Mouse (Mus musculus): Measurements from ENCODE around the gene Nsd1. TPM values are rescaled to one million over a fixed set of nuclear protein-coding genes. Genes with fewer than 3 reads are reported as not detected.

Gene Nsd1
- total RNA-seq, 2 experiments from 2014 or later = 125 to 131 TPM

DNA sequence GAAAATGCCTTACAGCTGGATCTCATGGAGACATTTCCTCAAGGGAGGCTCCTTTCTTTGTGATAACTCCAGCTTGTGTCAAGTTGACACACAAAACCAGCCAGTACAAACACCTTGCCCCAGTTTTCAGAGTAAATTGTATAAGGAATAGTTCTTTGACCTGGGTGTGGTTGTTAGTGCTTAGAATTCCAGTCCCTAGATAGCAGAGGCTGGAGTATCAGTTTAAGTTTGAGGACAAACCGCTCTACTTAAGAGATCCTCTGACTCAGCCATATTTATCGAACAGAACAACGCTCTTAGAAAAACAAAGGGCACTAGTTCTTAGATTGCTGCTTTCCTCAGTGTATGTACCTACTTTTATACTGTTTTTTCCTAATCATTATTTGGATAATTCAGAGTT, 33.6 kb downstream of the Nsd1 start:
- H3K4me3 ChIP-seq = no peak overlapping the region
- no peak for TF ChIP-seq CTCF (conservative IDR thresholded peaks at IDR 0.05)
- no peak overlapping the region for H3K27ac ChIP-seq
- no peak for DNase-seq (ENCODE audit: low spot score in 2 of 2)

DNA sequence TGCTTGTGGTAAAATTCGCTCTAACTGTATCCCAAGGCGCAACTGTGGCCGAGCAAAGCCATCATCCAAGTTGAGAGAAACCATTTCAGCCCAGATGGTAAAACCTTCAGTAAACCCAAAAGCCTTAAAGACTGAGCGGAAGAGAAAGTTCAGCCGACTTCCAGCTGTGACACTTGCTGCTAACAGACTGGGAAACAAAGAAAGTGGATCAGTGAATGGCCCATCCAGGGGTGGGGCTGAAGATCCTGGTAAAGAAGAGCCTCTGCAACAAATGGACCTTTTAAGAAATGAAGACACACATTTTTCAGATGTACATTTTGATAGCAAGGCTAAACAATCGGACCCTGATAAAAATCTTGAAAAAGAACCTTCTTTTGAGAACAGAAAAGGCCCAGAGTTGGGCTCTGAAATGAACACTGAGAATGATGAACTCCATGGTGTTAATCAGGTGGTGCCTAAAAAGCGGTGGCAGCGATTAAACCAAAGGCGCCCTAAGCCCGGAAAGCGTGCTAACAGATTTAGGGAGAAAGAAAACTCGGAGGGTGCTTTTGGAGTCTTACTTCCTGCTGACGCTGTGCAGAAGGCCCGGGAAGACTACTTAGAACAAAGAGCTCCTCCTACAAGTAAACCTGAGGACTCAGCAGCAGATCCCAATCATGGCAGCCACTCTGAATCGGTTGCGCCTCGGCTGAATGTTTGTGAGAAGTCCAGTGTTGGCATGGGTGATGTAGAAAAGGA, 37.9 kb downstream of the Nsd1 start:
- Histone ChIP-seq H3K27ac (no peak overlapping the region), H3K4me3 (no peak overlapping the region)
- no peak for DNase-seq (ENCODE audit: low spot score in 2 of 2)
- no peak for TF ChIP-seq CTCF (conservative IDR thresholded peaks at IDR 0.05)

DNA sequence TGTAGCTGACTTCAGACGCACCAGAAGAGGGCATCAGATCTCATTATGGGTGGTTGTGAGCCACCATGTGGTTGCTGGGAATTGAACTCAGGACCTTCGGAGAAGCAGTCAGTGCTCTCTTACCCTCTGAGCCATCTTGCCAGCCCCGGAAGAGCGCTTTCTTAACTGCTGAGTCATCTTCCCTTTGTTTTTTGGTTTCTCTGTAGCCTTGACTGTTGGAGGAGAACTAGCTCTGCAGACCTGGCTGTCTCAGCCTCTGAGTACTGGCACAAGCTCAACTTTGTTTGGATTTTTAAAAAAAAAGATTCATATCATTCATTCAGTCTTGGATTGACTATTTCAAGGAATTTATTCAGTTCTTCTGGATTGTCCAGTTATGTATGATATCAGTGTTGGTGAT, 39.7 kb downstream of the Nsd1 start:
- H3K27ac ChIP-seq = no peak overlapping the region
- no peak overlapping the region for H3K4me3 ChIP-seq
- TF ChIP-seq CTCF (conservative IDR thresholded peaks at IDR 0.05) = no peak

DNA sequence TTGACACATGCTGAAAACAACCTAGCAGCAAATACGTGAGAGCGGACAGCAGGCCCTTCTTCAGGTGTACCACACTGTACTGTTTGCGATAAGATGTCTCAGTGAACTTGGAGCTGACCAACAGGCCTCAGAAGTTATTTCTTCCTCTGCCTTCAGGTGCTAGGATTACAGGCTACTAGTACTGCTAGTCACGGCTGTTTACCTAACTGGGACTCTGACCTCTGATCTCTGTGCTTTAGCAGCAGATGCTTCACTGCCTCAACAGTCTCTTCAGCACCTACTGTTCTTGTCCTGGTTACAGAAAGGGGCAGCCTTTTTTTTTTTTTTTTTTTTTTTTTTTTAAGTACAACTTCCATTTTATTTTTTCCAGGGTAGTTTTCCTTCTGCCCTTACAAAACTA, 43.2 kb downstream of the Nsd1 start:
- no peak for DNase-seq (ENCODE audit: low spot score in 2 of 2)
- H3K27ac ChIP-seq = no peak overlapping the region
- TF ChIP-seq CTCF (conservative IDR thresholded peaks at IDR 0.05) = no peak
- H3K4me3 ChIP-seq = no peak overlapping the region

More for the DNA sequence above, 39.7 kb downstream of the Nsd1 start:
- no peak for DNase-seq (ENCODE audit: low spot score in 2 of 2)

DNA sequence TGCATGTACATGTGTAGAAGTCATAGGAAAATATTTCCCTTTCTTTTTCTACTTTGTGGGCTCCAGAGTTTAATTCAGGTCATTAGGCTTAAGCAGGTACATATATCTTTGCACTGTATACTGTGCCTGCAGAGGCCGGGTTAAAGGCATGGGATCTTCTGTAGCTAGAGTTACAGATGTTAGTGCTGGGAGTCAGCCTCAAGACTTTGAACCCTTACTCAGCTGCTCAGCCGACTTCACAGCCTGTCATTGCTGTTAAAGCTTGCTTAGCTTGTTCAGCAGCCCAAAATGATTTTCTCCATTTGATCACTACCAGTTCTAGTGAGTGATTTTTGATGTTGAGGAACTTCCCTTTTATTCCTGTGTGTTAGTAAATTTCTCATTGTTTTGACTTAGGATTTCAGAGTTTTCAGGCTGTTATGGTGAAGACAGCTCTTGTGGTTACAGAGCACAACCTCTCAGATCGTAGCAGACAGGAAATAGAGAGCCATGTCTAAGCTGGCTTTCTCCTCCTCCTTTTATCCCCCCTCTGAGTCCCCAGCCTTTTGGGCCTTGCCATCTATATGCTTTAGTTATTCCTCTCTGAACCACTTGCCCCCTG, 45.6 kb downstream of the Nsd1 start:
- Histone ChIP-seq H3K27ac (no peak overlapping the region), H3K4me3 (no peak overlapping the region)
- no peak for DNase-seq (ENCODE audit: low spot score in 2 of 2)
- no peak for TF ChIP-seq CTCF (conservative IDR thresholded peaks at IDR 0.05)

DNA sequence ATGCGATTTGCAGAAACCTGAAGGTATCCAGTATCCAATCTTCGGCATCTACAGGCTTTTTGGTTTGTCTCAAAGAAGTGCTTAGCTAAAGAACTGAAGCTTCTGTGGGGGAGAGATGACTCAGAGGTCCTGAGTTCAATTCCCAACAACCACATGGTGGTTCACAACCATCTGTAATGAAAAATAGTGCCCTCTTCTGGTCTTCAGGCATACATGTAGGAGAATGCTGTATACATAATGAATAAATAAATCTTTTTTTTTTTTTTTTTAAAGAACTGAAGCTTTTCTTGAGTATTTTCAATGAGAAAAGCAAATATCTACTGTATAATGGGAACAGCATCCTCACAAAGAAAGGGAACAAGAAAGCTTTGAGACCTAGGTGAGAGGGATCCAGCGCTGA, 49.1 kb downstream of the Nsd1 start:
- TF ChIP-seq CTCF (conservative IDR thresholded peaks at IDR 0.05) = peak; percentile 53
- DNase-seq (ENCODE audit: low spot score in 2 of 2) = no peak
- H3K4me3 ChIP-seq = no peak overlapping the region
- no peak overlapping the region for H3K27ac ChIP-seq

DNA sequence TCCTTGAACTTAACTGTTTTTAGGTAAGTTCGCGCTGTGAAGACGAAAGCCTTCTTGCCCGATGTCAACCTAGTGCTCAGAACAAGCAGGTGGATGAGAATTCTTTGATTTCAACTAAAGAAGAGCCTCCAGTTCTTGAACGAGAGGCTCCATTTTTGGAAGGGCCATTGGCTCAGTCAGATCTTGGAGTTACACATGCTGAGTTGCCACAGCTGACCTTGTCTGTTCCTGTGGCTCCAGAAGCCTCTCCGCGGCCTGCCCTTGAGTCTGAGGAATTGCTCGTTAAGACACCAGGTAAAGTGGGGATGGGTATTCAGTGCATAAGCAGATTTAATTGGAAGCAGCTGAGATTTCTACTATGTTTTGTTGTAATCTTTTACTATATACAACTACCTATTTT, 51.9 kb downstream of the Nsd1 start:
- no peak overlapping the region for H3K4me3 ChIP-seq
- no peak overlapping the region for H3K27ac ChIP-seq
- no peak for DNase-seq (ENCODE audit: low spot score in 2 of 2)
- TF ChIP-seq CTCF (conservative IDR thresholded peaks at IDR 0.05) = no peak

DNA sequence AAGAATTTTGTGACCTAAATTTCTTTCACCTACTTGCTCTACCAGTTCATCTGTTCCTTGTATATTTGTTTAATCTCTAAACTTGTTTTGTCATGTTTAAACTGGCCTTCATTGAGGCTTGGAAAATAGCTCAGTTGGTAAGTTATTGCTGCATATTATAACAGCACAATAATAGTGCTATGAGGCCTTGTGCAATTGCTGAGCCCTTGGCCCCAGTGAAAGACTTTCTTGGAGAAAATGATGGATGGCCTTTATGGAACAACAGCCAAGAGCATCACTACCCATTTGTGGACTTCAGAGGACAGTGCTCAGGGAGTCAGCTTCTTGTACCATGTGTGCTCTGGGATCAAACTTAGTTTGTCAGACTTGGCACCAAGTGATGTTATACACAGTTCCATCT, 52.5 kb downstream of the Nsd1 start:
- no peak for DNase-seq (ENCODE audit: low spot score in 2 of 2)
- H3K4me3 ChIP-seq = no peak overlapping the region
- no peak for TF ChIP-seq CTCF (conservative IDR thresholded peaks at IDR 0.05)
- no peak overlapping the region for H3K27ac ChIP-seq

DNA sequence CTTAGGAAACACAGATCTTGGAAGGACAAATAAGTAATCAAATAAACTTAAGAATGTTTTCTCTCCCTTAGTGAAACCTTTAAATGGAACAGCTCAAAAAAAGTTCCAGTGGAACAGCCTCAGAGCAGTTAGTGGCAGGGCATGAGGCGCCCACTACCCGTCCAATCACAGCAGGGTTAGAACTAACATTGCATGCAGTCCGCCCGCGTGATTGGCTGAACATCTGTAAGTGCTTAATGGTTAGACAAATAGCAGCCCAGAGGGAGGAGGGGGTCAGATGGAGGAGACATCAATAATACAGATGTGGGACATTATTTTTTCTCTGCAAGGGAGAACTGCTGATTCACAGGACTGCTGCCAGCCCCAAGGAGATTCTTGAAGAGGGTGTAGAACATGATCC, 67.6 kb downstream of the Nsd1 start:
- TF ChIP-seq CTCF (conservative IDR thresholded peaks at IDR 0.05) = no peak
- H3K4me3 ChIP-seq = no peak overlapping the region
- DNase-seq (ENCODE audit: low spot score in 2 of 2) = no peak
- no peak overlapping the region for H3K27ac ChIP-seq

DNA sequence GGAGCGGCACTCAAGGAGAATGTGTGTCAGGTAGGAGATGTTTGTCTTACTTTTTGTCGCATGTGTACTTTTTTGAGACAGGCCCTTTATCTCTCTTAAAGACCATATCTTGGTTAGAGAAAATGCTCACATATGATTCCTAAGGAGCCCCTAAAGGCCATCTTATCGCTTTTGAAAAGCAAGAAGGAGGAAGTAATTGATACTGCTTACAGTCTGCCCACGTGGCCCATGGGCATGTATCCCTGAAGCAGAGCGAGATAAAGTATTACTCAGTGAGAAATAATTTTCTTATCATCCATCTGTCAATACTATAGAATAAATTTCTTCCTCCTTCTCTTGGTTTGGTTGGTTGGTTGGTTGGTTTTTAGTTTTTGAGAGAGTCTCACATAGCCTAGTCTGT, 68.1 kb downstream of the Nsd1 start:
- H3K4me3 ChIP-seq = no peak overlapping the region
- no peak for TF ChIP-seq CTCF (conservative IDR thresholded peaks at IDR 0.05)
- DNase-seq (ENCODE audit: low spot score in 2 of 2) = no peak
- H3K27ac ChIP-seq = no peak overlapping the region

DNA sequence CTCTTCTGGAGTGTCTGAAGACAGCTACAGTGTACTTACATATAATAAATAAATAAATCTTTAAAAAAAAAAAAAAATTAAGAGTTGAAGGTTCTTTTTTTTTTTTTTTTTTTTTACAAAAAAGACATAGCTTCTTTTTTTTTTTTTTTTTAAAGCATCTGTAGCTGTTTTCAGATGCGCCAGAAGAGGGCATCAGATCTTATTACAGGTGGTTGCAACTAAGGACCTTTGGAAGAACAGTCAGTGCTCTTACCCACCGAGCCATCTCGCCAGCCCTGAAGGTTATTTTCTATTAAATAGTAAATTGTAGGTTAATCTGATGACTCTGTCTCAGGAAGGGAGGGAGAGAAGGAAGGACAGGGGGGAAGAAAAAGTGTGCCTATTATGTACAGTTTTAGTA, 79.3 kb downstream of the Nsd1 start:
- DNase-seq (ENCODE audit: low spot score in 2 of 2) = no peak
- peak; percentile 62 for TF ChIP-seq CTCF (conservative IDR thresholded peaks at IDR 0.05)
- no peak overlapping the region for H3K4me3 ChIP-seq
- no peak overlapping the region for H3K27ac ChIP-seq

DNA sequence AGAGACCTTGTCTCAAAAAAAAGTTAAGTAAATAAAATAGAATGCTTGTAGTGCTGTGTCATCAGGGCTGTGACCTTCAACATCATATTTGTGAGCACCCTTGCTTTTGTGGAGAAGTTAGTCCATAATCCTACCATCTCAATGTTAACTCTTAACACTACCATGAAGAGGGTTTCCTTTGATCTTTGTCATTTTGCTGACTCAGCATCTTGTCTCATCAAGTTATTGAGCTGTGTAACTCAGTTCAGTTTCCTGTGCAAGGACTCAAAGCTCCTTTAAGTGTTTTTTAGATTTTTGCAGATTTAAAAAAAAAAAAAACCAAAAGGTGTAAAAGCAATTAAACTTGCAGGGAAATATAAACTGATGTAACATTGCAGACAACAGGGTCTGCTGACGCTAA, 87.2 kb downstream of the Nsd1 start:
- TF ChIP-seq CTCF (conservative IDR thresholded peaks at IDR 0.05) = no peak
- DNase-seq (ENCODE audit: low spot score in 2 of 2) = no peak

DNA sequence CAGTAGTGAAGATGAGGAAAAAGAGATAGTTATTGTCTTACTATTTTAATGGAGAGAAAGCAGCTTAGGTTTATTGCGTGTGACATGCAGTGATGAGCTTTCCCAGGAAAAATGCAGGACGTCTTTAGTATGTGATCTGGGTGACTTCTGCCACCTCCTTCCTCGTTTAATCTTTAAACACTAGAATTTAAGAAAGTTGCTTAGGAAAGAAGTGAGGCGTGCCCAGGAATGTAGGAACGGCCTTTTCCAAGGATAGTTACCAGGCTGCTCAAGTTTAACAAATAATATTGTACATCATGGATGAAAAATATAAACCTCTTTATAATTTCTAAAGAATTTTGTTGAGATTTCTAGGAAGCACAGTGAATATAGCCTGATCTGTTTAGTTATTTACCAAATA, 91.3 kb downstream of the Nsd1 start:
- Histone ChIP-seq H3K4me3 (no peak overlapping the region), H3K27ac (no peak overlapping the region)
- TF ChIP-seq CTCF (conservative IDR thresholded peaks at IDR 0.05) = no peak
- DNase-seq (ENCODE audit: low spot score in 2 of 2) = no peak

More for the DNA sequence above, 87.2 kb downstream of the Nsd1 start:
- H3K27ac ChIP-seq = no peak overlapping the region
- no peak overlapping the region for H3K4me3 ChIP-seq

DNA sequence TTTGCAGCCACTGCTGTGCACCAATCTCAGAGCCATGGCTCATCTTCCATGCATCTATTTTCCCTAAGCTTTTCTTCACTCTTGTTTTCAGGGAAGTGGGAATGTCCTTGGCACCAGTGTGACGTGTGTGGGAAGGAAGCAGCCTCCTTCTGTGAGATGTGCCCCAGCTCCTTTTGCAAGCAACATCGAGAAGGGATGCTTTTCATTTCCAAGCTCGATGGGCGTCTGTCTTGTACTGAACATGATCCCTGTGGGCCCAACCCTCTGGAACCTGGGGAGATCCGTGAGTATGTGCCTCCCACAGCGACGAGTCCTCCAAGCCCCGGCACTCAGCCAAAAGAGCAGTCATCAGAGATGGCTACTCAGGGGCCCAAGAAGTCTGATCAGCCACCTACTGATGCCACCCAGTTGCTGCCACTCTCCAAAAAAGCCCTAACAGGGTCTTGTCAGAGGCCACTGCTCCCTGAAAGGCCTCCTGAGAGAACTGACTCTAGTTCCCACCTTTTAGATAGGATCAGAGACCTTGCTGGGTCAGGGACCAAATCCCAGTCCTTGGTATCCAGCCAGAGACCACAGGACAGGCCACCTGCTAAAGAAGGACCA, 102.5 kb downstream of the Nsd1 start:
- no peak for TF ChIP-seq CTCF (conservative IDR thresholded peaks at IDR 0.05)
- peak; percentile 51 to 63 for DNase-seq (ENCODE audit: low spot score in 2 of 2)
- Histone ChIP-seq H3K27ac (peak overlapping the region; percentile 78), H3K4me3 (no peak overlapping the region)
